ENCODE assay signal across 8 mouse cellular contexts in the genomic region with DNA sequence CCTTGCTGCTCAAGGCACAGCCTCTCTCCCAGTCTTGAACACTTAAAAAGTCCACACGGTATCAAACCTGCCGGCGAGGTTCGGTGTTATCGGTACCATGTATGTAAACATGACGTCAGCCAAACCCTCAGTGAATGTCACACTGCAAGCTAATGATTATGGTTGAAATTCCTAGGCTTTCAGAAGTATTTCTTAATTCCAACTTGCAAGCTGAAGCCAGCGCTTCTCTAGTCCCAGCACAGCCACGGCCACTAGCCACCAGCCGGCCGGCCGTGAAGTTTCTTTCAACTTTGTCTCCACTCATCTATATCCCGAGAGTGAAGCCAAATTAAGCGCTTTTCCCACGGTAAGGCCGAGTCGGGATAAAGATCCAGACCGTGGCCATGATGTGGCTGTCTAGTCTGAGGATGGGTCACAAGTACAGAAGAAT. TPM values are rescaled to one million over a fixed set of nuclear protein-coding genes. Genes with fewer than 3 reads are reported as not detected.
DNase-seq lines count a peak whose midpoint lies in the region; ATAC-seq lines count a peak whose summit lies in the region.

No protein-coding gene starts in this region.

- WGBS in forebrain, embryonic 13.5 days, result under 1% methylated on average over 17 of the region's 17 CpGs
- under 1% methylated on average over 17 of the region's 17 CpGs for WGBS in intestine, embryonic 16.5 days
- under 1% methylated on average over 17 of the region's 17 CpGs for WGBS in lung, embryonic 16.5 days

- H3K9me3 ChIP-seq in forebrain, embryonic 13.5 days (replicated peaks), result no peaks in the 10 kb centered on the region
- no peaks in the 10 kb centered on the region for H3K9me3 ChIP-seq in intestine, embryonic 16.5 days (ENCODE audit: control insufficient read depth, low read length)
- H3K9me3 ChIP-seq in lung, embryonic 16.5 days (ENCODE audit: control insufficient read depth, low read length), result no peaks in the 10 kb centered on the region

- peak overlapping the region; percentile 72 for H3K9ac ChIP-seq in forebrain, embryonic 13.5 days
- peak overlapping the region; percentile 91 for H3K9ac ChIP-seq in intestine, embryonic 16.5 days (ENCODE audit: low read depth, low read length)
- H3K9ac ChIP-seq in lung, embryonic 16.5 days (ENCODE audit: low read length), result peak overlapping the region; percentile 91

- H3K4me3 ChIP-seq in forebrain, embryonic 13.5 days, result peak overlapping the region; percentile 82
- peak overlapping the region; percentile 84 for H3K4me3 ChIP-seq in intestine, embryonic 16.5 days (ENCODE audit: low read length)
- peak overlapping the region; percentile 86 for H3K4me3 ChIP-seq in lung, embryonic 16.5 days (ENCODE audit: low read length)

- peaks cover 3% of the 10 kb centered on the region for H3K4me1 ChIP-seq in forebrain, embryonic 13.5 days
- no peaks in the 10 kb centered on the region for H3K4me1 ChIP-seq in intestine, embryonic 16.5 days (ENCODE audit: control insufficient read depth, insufficient read depth, low read length)
- peaks cover 4% of the 10 kb centered on the region; the same call in 1 of the 2 replicates for H3K4me1 ChIP-seq in lung, embryonic 16.5 days (replicated peaks; ENCODE audit: control insufficient read depth, insufficient read depth, low read length)

- H3K27me3 ChIP-seq in forebrain, embryonic 13.5 days, result no peaks in the 10 kb centered on the region
- no peaks in the 10 kb centered on the region for H3K27me3 ChIP-seq in intestine, embryonic 16.5 days (replicated peaks; ENCODE audit: control insufficient read depth, insufficient read depth, low read length)
- no peaks in the 10 kb centered on the region for H3K27me3 ChIP-seq in lung, embryonic 16.5 days (ENCODE audit: control insufficient read depth, insufficient read depth, low read depth, low read length)

- ATAC-seq in forebrain, embryonic 13.5 days, result peak; percentile 50; the same call in 1 of the 2 replicates
- peak; percentile 19 for ATAC-seq in intestine, embryonic 16.5 days
- ATAC-seq in lung, embryonic 16.5 days (ENCODE audit: low read depth), result no peak; the same call in none of the 2 replicates

- peak; percentile 36 to 47 for DNase-seq in lung, adult 18-20 months
- DNase-seq in lung, postnatal 10 days, result no peak
- DNase-seq in adrenal gland, postnatal 10 days, result peak; percentile 47
- peak; percentile 22 for DNase-seq in skeletal muscle tissue, adult 2 months (ENCODE audit: low read depth, low spot score)
- DNase-seq in ovary, postnatal 36 days (ENCODE audit: low spot score), result no peak

- H3K4me2 ChIP-seq in forebrain, embryonic 13.5 days, result peak overlapping the region; percentile 76
- H3K4me2 ChIP-seq in intestine, embryonic 16.5 days (ENCODE audit: low read depth, low read length), result peak overlapping the region; percentile 62
- H3K4me2 ChIP-seq in lung, embryonic 16.5 days (ENCODE audit: low read depth, low read length), result peak overlapping the region; percentile 82

- no peak overlapping the region for H3K27ac ChIP-seq in forebrain, embryonic 13.5 days
- peak overlapping the region; percentile 86 for H3K27ac ChIP-seq in intestine, embryonic 16.5 days (ENCODE audit: low read length)
- H3K27ac ChIP-seq in lung, embryonic 16.5 days (ENCODE audit: low read length), result peak overlapping the region; percentile 92

- no peaks in the 10 kb centered on the region for H3K36me3 ChIP-seq in forebrain, embryonic 13.5 days (ENCODE audit: poor library complexity, severe bottlenecking)
- H3K36me3 ChIP-seq in intestine, embryonic 16.5 days (ENCODE audit: control insufficient read depth, insufficient read depth, low read length), result no peaks in the 10 kb centered on the region
- H3K36me3 ChIP-seq in lung, embryonic 16.5 days (ENCODE audit: control insufficient read depth, insufficient read depth, low read length), result no peaks in the 10 kb centered on the region

RNA-seq across cellular contexts. Expression of a gene that starts 0.7 kb away (rescaled TPM):
- total RNA-seq in adrenal gland, postnatal 10 days (2021), result 10 to 100 TPM; 22.4 TPM
- 9.0 and 9.7 TPM in 2 replicates for polyA plus RNA-seq in forebrain, embryonic 13.5 days (2015; fragmentation: Nextera tagmentation; extraction: Ambion mirVana)
- 16.1 and 18.3 TPM in 2 replicates for polyA plus RNA-seq in intestine, embryonic 16.5 days (2015; fragmentation: Nextera tagmentation; extraction: Ambion mirVana)
- polyA plus RNA-seq in lung, embryonic 16.5 days (2015; fragmentation: Nextera tagmentation; extraction: Ambion mirVana), result 16.1 and 18.1 TPM in 2 replicates

Comparison
In these comparisons a context has a peak if more than half of its experiments do, and no peak if none do; other contexts are left out.
1. DNase-seq: peak in lung, adult 18-20 months (2 of 2), adrenal gland, postnatal 10 days (single experiment) and skeletal muscle tissue, adult 2 months (single experiment); none in lung, postnatal 10 days (single experiment) and ovary, postnatal 36 days (single experiment).
2. Peak in every context shown above with its lines, with median percentiles within 50 percentile points of each other: H3K4me2 ChIP-seq, H3K4me3 ChIP-seq and H3K9ac ChIP-seq.